Mouse (Mus musculus): Measurements from ENCODE around the gene Inca1. TPM values are rescaled to one million over a fixed set of nuclear protein-coding genes. Genes with fewer than 3 reads are reported as not detected.
A peak's percentile ranks its signal among the peaks of the same experiment; 100 is the strongest.

The Inca1 gene
- total and polyA plus RNA-seq, 3 experiments: 0.35 to 2.2 TPM; not detected in 1

DNA sequence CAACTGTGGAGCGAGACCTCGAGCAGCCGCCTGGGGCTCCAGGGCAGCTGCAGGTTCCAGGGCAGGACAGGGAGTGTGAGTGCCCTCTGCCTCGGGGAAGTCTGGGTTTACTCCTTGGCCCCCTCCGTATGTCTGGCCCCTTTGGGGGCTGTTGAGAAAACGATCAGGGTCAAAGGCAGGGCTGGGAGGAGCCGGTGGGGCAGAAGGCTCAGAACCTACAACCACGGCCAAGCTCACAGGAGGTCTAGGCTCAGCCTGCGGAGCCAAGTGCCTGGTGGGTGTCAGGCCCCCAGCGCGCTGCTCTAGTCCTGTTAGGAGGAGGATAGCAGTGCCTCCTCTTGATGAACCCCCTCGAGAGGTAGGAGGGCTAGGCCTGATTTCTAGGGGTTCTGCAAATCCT lies 18.8 kb downstream of the Inca1 start:
- H3K9ac ChIP-seq (ENCODE audit: control insufficient read depth, low read depth, low read length, poor library complexity, severe bottlenecking): no peak overlapping the region
- H3K27me3 ChIP-seq (ENCODE audit: control insufficient read depth in 1 of 2, insufficient read depth in 2 of 2, low read length in 2 of 2): no peaks in the 10 kb centered on the region
- no peaks in the 10 kb centered on the region for H3K9me3 ChIP-seq (replicated peaks; ENCODE audit: insufficient read depth, low read length)
- no peaks in the 10 kb centered on the region for H3K79me2 ChIP-seq (ENCODE audit: control insufficient read depth, insufficient read depth, low read length, poor library complexity)
- peaks cover 0 to 5% of the 10 kb centered on the region in 2 experiments; a peak in 2 of 4 replicates for H3K36me3 ChIP-seq (ENCODE audit: control insufficient read depth in 1 of 2, insufficient read depth in 2 of 2, low read length in 2 of 2)
- no peak overlapping the region for H3K4me3 ChIP-seq (ENCODE audit: control insufficient read depth in 1 of 2, insufficient read depth in 1 of 2, low read depth in 2 of 2, low read length in 2 of 2)
- DNase-seq (ENCODE audit: low read depth, low spot score): no peak
- H3K4me1 ChIP-seq (ENCODE audit: control insufficient read depth in 1 of 2, insufficient read depth in 2 of 2, low read length in 2 of 2): peaks cover 0 to 4% of the 10 kb centered on the region in 2 experiments; a peak in 3 of 4 replicates
- no peak overlapping the region for H3K27ac ChIP-seq (ENCODE audit: control insufficient read depth, low read depth, low read length)
- TF ChIP-seq ETS1 (IDR thresholded peaks at IDR 0.05; ENCODE audit: low read depth, low read length): no peak
- no peak for TF ChIP-seq NRF1 (IDR thresholded peaks at IDR 0.05; ENCODE audit: insufficient read depth, low read depth, low read length, poor library complexity, severe bottlenecking)
- no peak for TF ChIP-seq ELF1 (IDR thresholded peaks at IDR 0.05; ENCODE audit: low read depth, low read length)
- no peak for TF ChIP-seq MXI1 (IDR thresholded peaks at IDR 0.05; ENCODE audit: low read depth, low read length)
- no peak for TF ChIP-seq POLR2AphosphoS2 (IDR thresholded peaks at IDR 0.05; ENCODE audit: low read length)
- no peak for TF ChIP-seq MAX (IDR thresholded peaks at IDR 0.05; ENCODE audit: low read length)
- no peak for TF ChIP-seq CHD1 (IDR thresholded peaks at IDR 0.05; ENCODE audit: low read depth, low read length)
- no peak for TF ChIP-seq MYB (IDR thresholded peaks at IDR 0.05; ENCODE audit: low read depth, low read length)
- TF ChIP-seq USF1 (IDR thresholded peaks at IDR 0.05; ENCODE audit: low read depth, low read length): no peak
- TF ChIP-seq POLR2A (IDR thresholded peaks at IDR 0.05; ENCODE audit: control insufficient read depth in 1 of 2, insufficient read depth in 1 of 2, low read depth in 1 of 2, low read length in 2 of 2, poor library complexity in 1 of 2): no peak
- no peak for TF ChIP-seq MEF2A (IDR thresholded peaks at IDR 0.05; ENCODE audit: extremely low read depth, insufficient replicate concordance, low read depth, low read length, poor library complexity, severe bottlenecking)
- no peak for TF ChIP-seq GATA1 (IDR thresholded peaks at IDR 0.05; ENCODE audit: low read depth, low read length)
- TF ChIP-seq BHLHE40 (IDR thresholded peaks at IDR 0.05; ENCODE audit: borderline replicate concordance, low read depth, low read length): no peak
- no peak for TF ChIP-seq SMC3 (IDR thresholded peaks at IDR 0.05; ENCODE audit: low read depth, low read length)
- no peak for TF ChIP-seq UBTF (IDR thresholded peaks at IDR 0.05; ENCODE audit: borderline replicate concordance, insufficient read depth, low read depth, low read length)

DNA sequence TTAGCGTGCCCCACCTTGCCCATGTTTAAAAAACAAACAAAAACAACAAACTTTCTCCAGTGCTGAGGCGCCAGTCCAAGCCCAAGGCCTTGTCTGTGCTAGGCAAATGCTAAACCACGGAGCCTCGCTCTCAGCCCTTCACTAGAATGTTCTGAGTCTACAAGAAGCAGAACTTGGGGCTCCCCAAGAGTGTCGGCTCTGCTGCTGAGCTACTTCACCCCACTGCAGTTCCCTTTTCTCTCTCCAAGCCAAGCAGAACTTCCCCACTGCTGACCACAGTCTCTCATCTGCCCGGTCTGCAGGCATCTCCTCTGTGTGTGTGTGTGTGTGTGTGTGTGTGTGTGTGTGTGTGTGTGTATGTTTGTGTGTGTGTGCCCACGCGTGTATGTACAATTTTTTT lies 20.1 kb downstream of the Inca1 start:
- Histone ChIP-seq H3K9ac (ENCODE audit: control insufficient read depth, low read depth, low read length, poor library complexity, severe bottlenecking) (peak overlapping the region; percentile 24; the same call in 1 of the 2 replicates), H3K79me2 (ENCODE audit: control insufficient read depth, insufficient read depth, low read length, poor library complexity) (no peaks in the 10 kb centered on the region), H3K27me3 (ENCODE audit: control insufficient read depth in 1 of 2, insufficient read depth in 2 of 2, low read length in 2 of 2) (no peaks in the 10 kb centered on the region), H3K36me3 (ENCODE audit: control insufficient read depth in 1 of 2, insufficient read depth in 2 of 2, low read length in 2 of 2) (peaks cover 0 to 5% of the 10 kb centered on the region in 2 experiments; a peak in 2 of 4 replicates), H3K4me3 (ENCODE audit: control insufficient read depth in 1 of 2, insufficient read depth in 1 of 2, low read depth in 2 of 2, low read length in 2 of 2) (no peak overlapping the region), H3K27ac (ENCODE audit: control insufficient read depth, low read depth, low read length) (peak overlapping the region; percentile 49), H3K4me1 (ENCODE audit: control insufficient read depth in 1 of 2, insufficient read depth in 2 of 2, low read length in 2 of 2) (peaks cover 0 to 4% of the 10 kb centered on the region in 2 experiments; a peak in 3 of 4 replicates), H3K9me3 (replicated peaks; ENCODE audit: insufficient read depth, low read length) (no peaks in the 10 kb centered on the region)
- peak; percentile 95 for DNase-seq (ENCODE audit: low read depth, low spot score)
- TF ChIP-seq GABPA (IDR thresholded peaks at IDR 0.05; ENCODE audit: low read depth, low read length) (no peak), ELF1 (IDR thresholded peaks at IDR 0.05; ENCODE audit: low read depth, low read length) (no peak), NRF1 (IDR thresholded peaks at IDR 0.05; ENCODE audit: insufficient read depth, low read depth, low read length, poor library complexity, severe bottlenecking) (0 out of 2 replicates have a peak, but pooled peaks have one; percentile 31), GATA1 (IDR thresholded peaks at IDR 0.05; ENCODE audit: low read depth, low read length) (no peak), ZMIZ1 (IDR thresholded peaks at IDR 0.05; ENCODE audit: low read depth, low read length) (no peak), SMC3 (IDR thresholded peaks at IDR 0.05; ENCODE audit: low read depth, low read length) (no peak), MAFK (IDR thresholded peaks at IDR 0.05; ENCODE audit: borderline replicate concordance, low read depth, low read length) (no peak), TCF12 (IDR thresholded peaks at IDR 0.05; ENCODE audit: low read depth, low read length) (no peak), USF2 (IDR thresholded peaks at IDR 0.05; ENCODE audit: borderline replicate concordance in 1 of 2, insufficient read depth in 1 of 2, low read depth in 1 of 2, low read length in 2 of 2) (no peak), TBP (IDR thresholded peaks at IDR 0.05; ENCODE audit: low read depth, low read length) (peak; percentile 74), ETS1 (IDR thresholded peaks at IDR 0.05; ENCODE audit: low read depth, low read length) (no peak), E2F4 (IDR thresholded peaks at IDR 0.05; ENCODE audit: borderline replicate concordance, low read depth, low read length) (no peak), MYC (IDR thresholded peaks at IDR 0.05; ENCODE audit: low read depth, low read length) (0 out of 2 replicates have a peak, but pooled peaks have one; percentile 17), MAZ (IDR thresholded peaks at IDR 0.05; ENCODE audit: low read depth, low read length) (no peak), CTCF (IDR thresholded peaks at IDR 0.05 in 2 of 3, conservative IDR thresholded peaks at IDR 0.05 in 1 of 3; ENCODE audit: control insufficient read depth in 1 of 3, insufficient read depth in 1 of 3, low read depth in 2 of 3, low read length in 3 of 3, poor library complexity in 1 of 3, severe bottlenecking in 1 of 3) (no peak), BHLHE40 (IDR thresholded peaks at IDR 0.05; ENCODE audit: borderline replicate concordance, low read depth, low read length) (no peak), TAL1 (IDR thresholded peaks at IDR 0.05; ENCODE audit: low read length) (0 out of 2 replicates have a peak, but pooled peaks have one; percentile 7), HCFC1 (IDR thresholded peaks at IDR 0.05; ENCODE audit: low read depth, low read length) (no peak), ZKSCAN1 (IDR thresholded peaks at IDR 0.05; ENCODE audit: low read depth, low read length) (no peak), EP300 (IDR thresholded peaks at IDR 0.05; ENCODE audit: low read depth in 1 of 2, low read length in 2 of 2) (peak in 1 of 2 experiments; percentile 67; a peak in 1 of 4 replicates), ZC3H11A (IDR thresholded peaks at IDR 0.05; ENCODE audit: low read depth, low read length) (no peak)

Data from MEL (cell line).